Mouse (Mus musculus) hindbrain, postnatal 0 days (tissue): ENCODE measurements around the gene Ppara. TPM values are rescaled to one million over a fixed set of nuclear protein-coding genes. Genes with fewer than 3 reads are reported as not detected.
A peak's percentile ranks its signal among the peaks of the same experiment; 100 is the strongest.

Experiments used
- ATAC-seq: fragments of 200-750 bp; cut with Nextera tagmentation; 2 replicates; pipeline ENCODE4 v1.8.0; 2017; ENCODE audit warnings: mild to moderate bottlenecking, moderate TSS enrichment, moderate library complexity
- DNase-seq: peaks from one replicate; pipeline ENCODE4 v3.0.0-alpha.2; 2015; ENCODE audit warnings: low spot score
- H3K27ac ChIP-seq: fragments of 300-500 bp; sonication (generic); 2 replicates; pipeline ENCODE4 v1.5.1; 2014; ENCODE audit warnings: mild to moderate bottlenecking
- H3K27me3 ChIP-seq: fragments of 300-500 bp; sonication (generic); 2 replicates; pipeline ENCODE4 v1.6.1; 2014; ENCODE audit warnings: low read length, mixed read lengths; ENCODE audit not compliant: insufficient read depth
- H3K36me3 ChIP-seq: fragments of 300-500 bp; sonication (generic); 2 replicates; pipeline ENCODE4 v1.6.1; 2014; ENCODE audit warnings: low read length, mixed read lengths; ENCODE audit not compliant: insufficient read depth
- H3K4me1 ChIP-seq: fragments of 300-500 bp; sonication (generic); 2 replicates; pipeline ENCODE4 v1.6.1; 2014; ENCODE audit warnings: antibody characterized with exemption, low read length, mixed read lengths; ENCODE audit not compliant: insufficient read depth
- H3K4me2 ChIP-seq: fragments of 300-500 bp; sonication (generic); 2 replicates; pipeline ENCODE4 v1.6.1; 2014; ENCODE audit warnings: low read depth, mild to moderate bottlenecking, low read length, moderate library complexity, mixed read lengths
- H3K4me3 ChIP-seq: fragments of 300-500 bp; sonication (generic); 2 replicates; pipeline ENCODE4 v1.5.1; 2014; ENCODE audit warnings: low read length
- H3K9ac ChIP-seq: fragments of 300-500 bp; sonication (generic); replicated peaks from 2 replicates; pipeline ENCODE4 v1.6.1; 2014; ENCODE audit warnings: mild to moderate bottlenecking, low read length, moderate library complexity, mixed read lengths
- H3K9me3 ChIP-seq: fragments of 300-500 bp; sonication (generic); 2 replicates; pipeline ENCODE4 v1.6.1; 2016; ENCODE audit warnings: low read length, mixed read lengths
- CTCF ChIP-seq: IDR thresholded peaks from 2 replicates; pipeline ENCODE4 v1.5.1; 2016; ENCODE audit warnings: antibody characterized with exemption, control low read depth, low read depth
- WGBS: fragments of 180-500 bp; shearing (Covaris S2); extraction: QIAGEN DNeasy Blood & Tissue Kit; methylation state at CpG from one replicate; pipeline ENCODE4 v1.1.7; 2014; 5-methylcytosine and 5-hydroxymethylcytosine counted together
- polyA plus RNA-seq: library from polyadenylated mRNA; unstranded; fragments of >200 nt; fragmentation: Nextera tagmentation; extraction: Ambion mirVana; gene quantifications from 2 replicates; pipeline ENCODE4 v1.2.1, GENCODE M21; 2015
- total RNA-seq: library from RNA; depleted of rRNA; stranded (reverse); fragments of >200 nt; gene quantifications from 2 replicates; pipeline ENCODE4 v1.2.3, GENCODE M21; 2014

Ppara gene
- total and polyA plus RNA-seq, 2 experiments from 2014 or later, result 1.9 to 6.6 TPM

GRCm38 (mm10) chr15:85713417-85713816, 21.4 kb upstream of the Ppara start:
- Histone ChIP-seq H3K4me3 (no peak overlapping the region), H3K9ac (no peak overlapping the region), H3K9me3 (no peaks in the 10 kb centered on the region), H3K27ac (no peak overlapping the region), H3K36me3 (no peaks in the 10 kb centered on the region), H3K27me3 (no peaks in the 10 kb centered on the region), H3K4me2 (no peak overlapping the region), H3K4me1 (no peaks in the 10 kb centered on the region)
- no peak for DNase-seq
- ATAC-seq, result no peak
- WGBS, result 95% methylated on average over 9 of the region's 9 CpGs
- TF ChIP-seq CTCF, result no peak

DNA sequence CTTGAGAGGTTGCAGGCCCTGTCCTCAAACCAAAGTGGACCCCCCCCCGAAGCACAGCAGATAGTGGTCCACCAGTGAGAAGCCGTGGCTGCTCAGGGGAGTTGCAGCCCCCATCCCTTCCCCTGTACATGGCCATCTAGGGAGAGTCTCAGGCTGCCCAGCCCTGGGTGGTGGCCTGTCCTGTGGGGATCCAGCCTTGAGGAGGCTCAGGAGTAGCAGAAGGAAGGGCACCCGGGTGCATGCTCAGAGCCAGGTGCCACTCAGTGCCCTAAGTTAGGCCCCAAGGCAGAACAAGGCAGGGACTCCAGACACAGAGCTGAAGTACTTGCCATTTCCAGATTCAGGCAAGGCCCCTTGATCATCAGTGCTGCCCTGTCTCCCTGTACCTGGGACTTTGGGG, 19.7 kb upstream of the Ppara start:
- ATAC-seq (no peak), DNase-seq (no peak)
- Histone ChIP-seq H3K4me1 (no peaks in the 10 kb centered on the region), H3K36me3 (no peaks in the 10 kb centered on the region), H3K4me2 (no peak overlapping the region), H3K9me3 (no peaks in the 10 kb centered on the region), H3K4me3 (no peak overlapping the region), H3K9ac (no peak overlapping the region), H3K27me3 (no peaks in the 10 kb centered on the region), H3K27ac (no peak overlapping the region)
- no peak for TF ChIP-seq CTCF
- WGBS, result 90% methylated on average over 3 of the region's 3 CpGs

DNA sequence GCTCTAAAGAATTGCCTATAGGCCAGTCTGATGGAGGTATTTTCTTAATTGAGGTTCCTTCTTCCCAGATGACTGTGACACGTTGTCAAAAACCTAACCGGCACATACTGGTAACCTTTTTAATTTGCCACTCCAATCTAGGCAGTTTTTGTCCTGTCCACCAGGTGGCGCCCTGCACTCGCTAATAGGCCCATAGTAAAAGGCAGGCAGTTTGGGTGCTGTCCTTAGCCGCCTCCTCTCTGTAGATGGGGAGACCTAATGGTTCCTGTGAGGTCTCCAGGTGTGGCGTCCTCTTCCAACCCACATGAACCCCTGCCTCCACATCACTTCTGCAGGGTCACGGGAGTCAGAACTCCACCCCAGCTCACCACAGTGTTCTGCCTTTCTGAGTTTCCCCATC, 18.7 kb upstream of the Ppara start:
- Histone ChIP-seq H3K9me3 (no peaks in the 10 kb centered on the region), H3K4me3 (no peak overlapping the region), H3K9ac (no peak overlapping the region), H3K27ac (no peak overlapping the region), H3K4me2 (no peak overlapping the region), H3K4me1 (no peaks in the 10 kb centered on the region), H3K36me3 (no peaks in the 10 kb centered on the region), H3K27me3 (no peaks in the 10 kb centered on the region)
- 6% methylated on average over 7 of the region's 7 CpGs for WGBS
- ATAC-seq, result peak; percentile 48
- TF ChIP-seq CTCF, result peak; percentile 99
- DNase-seq, result peak; percentile 87

- Histone ChIP-seq H3K9ac (no peak overlapping the region), H3K9me3 (no peaks in the 10 kb centered on the region), H3K4me1 (no peaks in the 10 kb centered on the region), H3K36me3 (no peaks in the 10 kb centered on the region), H3K27me3 (no peaks in the 10 kb centered on the region), H3K27ac (no peak overlapping the region), H3K4me3 (no peak overlapping the region), H3K4me2 (no peak overlapping the region)
- no peak for DNase-seq
- no peak for TF ChIP-seq CTCF
- 85% methylated on average over 5 of the region's 5 CpGs for WGBS
- ATAC-seq, result no peak
These were observed 18.2 kb upstream of the Ppara start for GRCm38 (mm10) chr15:85716591-85716990.

DNA sequence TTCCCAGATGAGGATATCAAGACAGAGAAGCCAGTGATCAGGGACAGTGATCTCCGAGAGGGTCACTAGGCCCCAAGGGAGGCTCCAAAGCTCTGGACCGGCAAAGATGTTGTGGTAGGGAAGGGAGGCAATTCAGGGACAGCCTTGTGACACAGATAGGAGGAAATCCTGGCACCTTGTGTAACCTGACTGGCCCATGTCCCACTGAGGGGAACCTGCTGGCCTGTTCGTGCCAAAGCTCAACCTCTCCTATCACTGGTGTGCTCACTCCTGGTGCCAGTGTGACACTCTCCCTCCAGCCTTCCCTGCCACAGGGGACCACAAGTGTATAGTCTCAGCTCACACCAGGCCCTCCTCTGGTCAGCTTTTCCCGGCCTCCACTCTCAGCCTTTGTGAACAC, 17.8 kb upstream of the Ppara start:
- Histone ChIP-seq H3K27ac (no peak overlapping the region), H3K27me3 (no peaks in the 10 kb centered on the region), H3K9ac (no peak overlapping the region), H3K4me1 (no peaks in the 10 kb centered on the region), H3K9me3 (no peaks in the 10 kb centered on the region), H3K36me3 (no peaks in the 10 kb centered on the region), H3K4me3 (no peak overlapping the region), H3K4me2 (no peak overlapping the region)
- no peak for TF ChIP-seq CTCF
- DNase-seq, result no peak
- no peak for ATAC-seq
- 62% methylated on average over 4 of the region's 4 CpGs for WGBS

- Histone ChIP-seq H3K27ac (no peak overlapping the region), H3K4me1 (no peaks in the 10 kb centered on the region), H3K9me3 (no peaks in the 10 kb centered on the region), H3K4me3 (no peak overlapping the region), H3K27me3 (no peaks in the 10 kb centered on the region), H3K4me2 (no peak overlapping the region), H3K36me3 (no peaks in the 10 kb centered on the region), H3K9ac (no peak overlapping the region)
- ATAC-seq (no peak), DNase-seq (no peak)
- 83% methylated on average over 2 of the region's 2 CpGs for WGBS
- peak; percentile 22; the same call in 1 of the 2 replicates for TF ChIP-seq CTCF
These were observed 17.0 kb upstream of the Ppara start for GRCm38 (mm10) chr15:85717800-85718199.

DNA sequence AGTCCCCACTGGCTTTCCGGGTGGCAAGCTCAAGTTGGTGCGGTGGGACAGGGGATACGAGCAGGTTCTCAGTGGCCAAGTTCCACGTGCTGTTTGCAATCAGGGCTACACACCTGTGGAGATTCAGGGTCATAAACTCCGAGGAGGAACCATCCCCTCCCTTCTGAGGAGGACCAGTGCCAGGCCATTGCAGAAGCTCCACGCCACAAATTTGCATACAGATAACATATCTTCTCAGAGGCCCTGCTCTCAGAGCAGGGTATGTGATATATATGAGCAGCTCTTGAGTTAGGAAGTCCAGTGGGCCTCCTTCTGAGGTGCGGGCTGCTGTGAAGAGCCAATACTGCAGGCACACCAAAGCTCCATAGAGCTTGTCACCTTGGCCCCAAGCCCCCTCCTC, 15.8 kb upstream of the Ppara start:
- Histone ChIP-seq H3K27me3 (no peaks in the 10 kb centered on the region), H3K9me3 (no peaks in the 10 kb centered on the region), H3K4me3 (no peak overlapping the region), H3K4me2 (no peak overlapping the region), H3K9ac (no peak overlapping the region), H3K36me3 (no peaks in the 10 kb centered on the region), H3K27ac (no peak overlapping the region), H3K4me1 (0 out of 2 replicates have a peak, but pooled peaks cover under 1% of the 10 kb centered on the region)
- no peak for TF ChIP-seq CTCF
- DNase-seq (no peak), ATAC-seq (no peak)
- WGBS, result 81% methylated on average over 7 of the region's 7 CpGs
